Mouse (Mus musculus) heart, embryonic 10.5 days (tissue): ENCODE measurements around the gene Cst6. TPM values are rescaled to one million over a fixed set of nuclear protein-coding genes. Genes with fewer than 3 reads are reported as not detected.

Experiments
- DNase-seq: peaks from one replicate; pipeline ENCODE4 v3.0.0-alpha.2; 2017; ENCODE audit warnings: low spot score
- H3K27ac ChIP-seq: fragments of 300-500 bp; sonication (generic); 2 replicates; pipeline ENCODE4 v1.5.1; 2016; ENCODE audit warnings: mild to moderate bottlenecking
- H3K27me3 ChIP-seq: fragments of 300-500 bp; sonication (generic); 2 replicates; pipeline ENCODE4 v1.6.1; 2016; ENCODE audit warnings: mild to moderate bottlenecking; ENCODE audit not compliant: poor library complexity, insufficient read depth, severe bottlenecking
- H3K36me3 ChIP-seq: fragments of 300-500 bp; sonication (generic); 2 replicates; pipeline ENCODE4 v1.6.1; 2016; ENCODE audit warnings: mild to moderate bottlenecking, moderate library complexity
- H3K4me1 ChIP-seq: fragments of 300-500 bp; sonication (generic); 2 replicates; pipeline ENCODE4 v1.6.1; 2016; ENCODE audit warnings: mild to moderate bottlenecking
- H3K4me3 ChIP-seq: fragments of 300-500 bp; sonication (generic); 2 replicates; pipeline ENCODE4 v1.5.1; 2016; ENCODE audit warnings: mild to moderate bottlenecking, moderate library complexity
- H3K9me3 ChIP-seq: fragments of 300-500 bp; sonication (generic); 2 replicates; pipeline ENCODE4 v1.6.1; 2016; ENCODE audit warnings: mild to moderate bottlenecking, moderate library complexity
- WGBS: fragments of 180-500 bp; shearing (Covaris S2); methylation state at CpG from one replicate; pipeline ENCODE4 v1.1.7; 2016; 5-methylcytosine and 5-hydroxymethylcytosine counted together
- polyA plus RNA-seq: library from polyadenylated mRNA; unstranded; fragments of >200 nt; fragmentation: Nextera tagmentation; extraction: Ambion mirVana; gene quantifications from 2 replicates; pipeline ENCODE4 v1.2.1, GENCODE M21; 2016

The Cst6 gene
- polyA plus RNA-seq, 1 experiment from 2014 or later = not detected

GRCm38 (mm10) chr19:5297903-5298800 lies 51.2 kb downstream of the Cst6 start, which contains the start of gene Gal3st3:
Gal3st3 (plus strand) TSS chr19:5298331.
- Histone ChIP-seq H3K27me3 (0 out of 2 replicates have a peak, but pooled peaks cover 4% of the 10 kb centered on the region), H3K27ac (peak within 1 kb of the TSS; percentile 82), H3K9me3 (no peaks in the 10 kb centered on the region), H3K4me3 (peak within 1 kb of the TSS; percentile 64), H3K36me3 (peaks cover 10% of the 10 kb centered on the region), H3K4me1 (peaks cover 53% of the 10 kb centered on the region)
- WGBS = 7% methylated on average over 32 of the region's 32 CpGs
- no peak for DNase-seq

- peaks cover 48% of the 10 kb centered on the region for H3K4me1 ChIP-seq
- DNase-seq = no peak
- H3K9me3 ChIP-seq = no peaks in the 10 kb centered on the region
- 64% methylated on average over 5 of the region's 5 CpGs for WGBS
- H3K4me3 ChIP-seq = 0 out of 2 replicates have a peak overlapping the region, but pooled peaks have one; percentile 82
- H3K27me3 ChIP-seq = 0 out of 2 replicates have a peak, but pooled peaks cover 4% of the 10 kb centered on the region
- no peak overlapping the region for H3K27ac ChIP-seq
- peaks cover 25% of the 10 kb centered on the region for H3K36me3 ChIP-seq
Measured at GRCm38 (mm10) chr19:5296630-5297029, 52.7 kb downstream of the Cst6 start.

GRCm38 (mm10) chr19:5295736-5296075 lies 53.7 kb downstream of the Cst6 start:
- Histone ChIP-seq H3K36me3 (peaks cover 34% of the 10 kb centered on the region), H3K27ac (peak overlapping the region; percentile 91), H3K4me1 (peaks cover 48% of the 10 kb centered on the region), H3K9me3 (no peaks in the 10 kb centered on the region), H3K4me3 (peak overlapping the region; percentile 82), H3K27me3 (0 out of 2 replicates have a peak, but pooled peaks cover 4% of the 10 kb centered on the region)
- WGBS = 6% methylated on average over 13 of the region's 13 CpGs
- no peak for DNase-seq

GRCm38 (mm10) chr19:5294972-5295735 lies 54.2 kb downstream of the Cst6 start, which contains the start of gene Sf3b2:
Sf3b2 (minus strand) TSS chr19:5295455.
- WGBS = under 1% methylated on average over 46 of the region's 46 CpGs
- DNase-seq = peak; percentile 100
- Histone ChIP-seq H3K27me3 (0 out of 2 replicates have a peak, but pooled peaks cover 4% of the 10 kb centered on the region), H3K4me3 (peak within 1 kb of the TSS; percentile 82), H3K36me3 (peaks cover 40% of the 10 kb centered on the region), H3K9me3 (no peaks in the 10 kb centered on the region), H3K27ac (peak within 1 kb of the TSS; percentile 91), H3K4me1 (peaks cover 48% of the 10 kb centered on the region)

Other genes with a start within 250 kb of the Cst6 start
- gene Rab1b, start 242.5 kb downstream of the Cst6 start, polyA plus RNA-seq = 261 and 263 TPM in 2 replicates
- 23.7 and 27.0 TPM in 2 replicates for gene Klc2, start 231.0 kb downstream of the Cst6 start, polyA plus RNA-seq
- 23.1 and 23.4 TPM in 2 replicates for gene Pacs1, start 76.5 kb downstream of the Cst6 start, polyA plus RNA-seq
- 261 and 313 TPM in 2 replicates for gene Sf3b2, start 54.1 kb downstream of the Cst6 start, polyA plus RNA-seq
- 2.8 and 4.5 TPM in 2 replicates for gene Gal3st3, start 51.2 kb downstream of the Cst6 start, polyA plus RNA-seq
- not detected in 2 replicates for gene Catsper1, start 13.8 kb downstream of the Cst6 start, polyA plus RNA-seq
- 58.0 and 72.6 TPM in 2 replicates for gene Eif1ad, start 17.2 kb upstream of the Cst6 start, polyA plus RNA-seq
- 533 and 575 TPM in 2 replicates for gene Banf1, start 17.6 kb upstream of the Cst6 start, polyA plus RNA-seq
- 52.7 and 88.8 TPM in 2 replicates for gene Sart1, start 39.1 kb upstream of the Cst6 start, polyA plus RNA-seq
- 1.2 and 1.8 TPM in 2 replicates for gene Tsga10ip, start 53.0 kb upstream of the Cst6 start, polyA plus RNA-seq
- gene Drap1, start 75.4 kb upstream of the Cst6 start, polyA plus RNA-seq = 173 and 209 TPM in 2 replicates
- 39.3 and 49.1 TPM in 2 replicates for gene AI837181, start 75.6 kb upstream of the Cst6 start, polyA plus RNA-seq
- 0.34 and 0.49 TPM in 2 replicates for gene Fosl1, start 98.0 kb upstream of the Cst6 start, polyA plus RNA-seq
- 8.3 and 11.6 TPM in 2 replicates for gene Ccdc85b, start 108.3 kb upstream of the Cst6 start, polyA plus RNA-seq
- 79.5 and 87.9 TPM in 2 replicates for gene Fibp, start 111.0 kb upstream of the Cst6 start, polyA plus RNA-seq
- 0.85 and 1.1 TPM in 2 replicates for gene Ctsw, start 118.9 kb upstream of the Cst6 start, polyA plus RNA-seq
- 62.7 and 92.3 TPM in 2 replicates for gene Efemp2, start 124.4 kb upstream of the Cst6 start, polyA plus RNA-seq
- 41.7 and 44.7 TPM in 2 replicates for gene Mus81, start 138.8 kb upstream of the Cst6 start, polyA plus RNA-seq
- gene Cfl1, start 140.9 kb upstream of the Cst6 start, polyA plus RNA-seq = 2,322 and 2,829 TPM in 2 replicates
- 0.14 and 0.25 TPM in 2 replicates for gene 1700020D05Rik, start 154.2 kb upstream of the Cst6 start, polyA plus RNA-seq
- 10.6 and 15.6 TPM in 2 replicates for gene Snx32, start 161.0 kb upstream of the Cst6 start, polyA plus RNA-seq
- 0.35 TPM in 1 of 2 replicates, not detected in the other for gene Ovol1, start 211.1 kb upstream of the Cst6 start, polyA plus RNA-seq
- gene Ap5b1, start 218.5 kb upstream of the Cst6 start, polyA plus RNA-seq = 2.2 and 2.7 TPM in 2 replicates